Comparison of ENCODE assay signal across 15 mouse cellular contexts in genomic region chr1:152016663-152017062, GRCm38 (mm10).
"Had no signal": no experiment of that assay in that cellular context is flagged by ENCODE, and none has a peak within 500 bp of the region (broad histone marks: within the 10 kb centered on the region; RNA-seq: fewer than 3 reads in every experiment).

No protein-coding gene starts in this region.

- H3K9me3 ChIP-seq: neural tube, embryonic 15.5 days; stomach, embryonic 15.5 days had no signal

- H3K27ac ChIP-seq: neural tube, embryonic 15.5 days; stomach, embryonic 15.5 days; stomach, postnatal 0 days had no signal

- H3K9ac ChIP-seq: neural tube, embryonic 15.5 days; stomach, embryonic 15.5 days had no signal

- H3K4me3 ChIP-seq: neural tube, embryonic 15.5 days; stomach, embryonic 15.5 days had no signal

- H3K4me2 ChIP-seq: neural tube, embryonic 15.5 days; stomach, embryonic 15.5 days had no signal

- H3K36me3 ChIP-seq: neural tube, embryonic 15.5 days; stomach, embryonic 15.5 days had no signal

- DNase-seq: retina, postnatal 1 day; right cerebral cortex, adult 18-20 months; right cerebral cortex, postnatal 14 days; right cerebral cortex, postnatal 25 days; right cerebral cortex, postnatal 4 days; spleen, adult 18-20 months; thymus, adult 18-20 months; thymus, adult 2 months; thymus, postnatal 14 days; thymus, postnatal 25 days; thymus, postnatal 36 days; thymus, postnatal 4 days had no signal

- H3K27me3 ChIP-seq: neural tube, embryonic 15.5 days; stomach, embryonic 15.5 days had no signal
